Mouse (Mus musculus): Measurements from ENCODE around the gene Adamtsl3. TPM values are rescaled to one million over a fixed set of nuclear protein-coding genes. Genes with fewer than 3 reads are reported as not detected.

Gene Adamtsl3
- polyA plus RNA-seq, 1 experiment: 0.90 TPM

GRCm38 (mm10) chr7:82605425-82605824, 269.9 kb downstream of the Adamtsl3 start:
- DNase-seq (ENCODE audit: extremely low spot score in 1 of 2, low spot score in 1 of 2): no peak

- peak in 1 of 2 experiments; percentile 6 for DNase-seq (ENCODE audit: extremely low spot score in 1 of 2, low spot score in 1 of 2)
These were observed 274.1 kb downstream of the Adamtsl3 start for GRCm38 (mm10) chr7:82609629-82610028.

- DNase-seq (ENCODE audit: extremely low spot score in 1 of 2, low spot score in 1 of 2): no peak
These were observed 289.8 kb downstream of the Adamtsl3 start for GRCm38 (mm10) chr7:82625342-82625741.

GRCm38 (mm10) chr7:82647183-82647582, 311.7 kb downstream of the Adamtsl3 start:
- no peak for DNase-seq (ENCODE audit: extremely low spot score in 1 of 2, low spot score in 1 of 2)

- DNase-seq (ENCODE audit: extremely low spot score in 1 of 2, low spot score in 1 of 2): no peak
These were observed 312.4 kb downstream of the Adamtsl3 start for GRCm38 (mm10) chr7:82647909-82648308.

GRCm38 (mm10) chr7:82648353-82649080, 313.0 kb downstream of the Adamtsl3 start, which contains the start of the genes Saxo2 and Efl1:
Gene Saxo2 (minus strand): TSS chr7:82648528.
Gene Efl1 (plus strand): TSS chr7:82648614.
- peak; percentile 95 to 99 for DNase-seq (ENCODE audit: extremely low spot score in 1 of 2, low spot score in 1 of 2)

- peak in 1 of 2 experiments; percentile 21 for DNase-seq (ENCODE audit: extremely low spot score in 1 of 2, low spot score in 1 of 2)
These were observed 313.6 kb downstream of the Adamtsl3 start for GRCm38 (mm10) chr7:82649081-82649445.

Other genes starting within 250 kb of the Adamtsl3 start
- 45.8 and 52.6 TPM in 2 replicates for gene Sh3gl3, start 161.9 kb upstream of the Adamtsl3 start, polyA plus RNA-seq (2012; rRNA removed)